Comparison of ENCODE assay signal across 17 mouse cellular contexts in the genomic region with DNA sequence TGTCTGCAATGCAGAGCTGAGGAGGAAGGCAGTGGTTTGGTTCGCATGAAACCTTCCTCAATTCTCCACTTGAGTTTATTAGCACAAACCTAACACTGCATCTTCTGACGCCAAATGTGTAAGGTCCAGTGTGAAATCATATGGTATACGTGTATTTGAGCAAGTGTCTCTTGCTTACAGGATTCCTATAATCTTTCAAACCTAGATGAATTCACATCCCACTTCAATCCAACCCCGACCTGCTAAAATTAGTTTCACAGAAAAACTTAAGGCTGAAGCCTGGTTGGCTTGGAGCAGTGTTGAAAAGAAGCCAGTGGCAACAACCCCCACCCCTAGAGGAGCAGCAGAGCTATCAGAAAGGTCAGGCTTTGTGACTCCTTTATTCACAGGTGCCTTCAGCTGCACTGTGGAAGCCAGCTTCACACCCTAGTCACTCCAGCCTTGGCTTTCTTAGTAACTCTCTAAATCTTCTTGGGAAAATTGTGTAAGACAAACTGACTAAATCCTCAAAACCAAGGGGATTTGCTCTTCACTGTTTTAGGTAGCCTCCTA. TPM values are rescaled to one million over a fixed set of nuclear protein-coding genes. Genes with fewer than 3 reads are reported as not detected.
A peak's percentile ranks its signal among the peaks of the same experiment; 100 is the strongest.
DNase-seq lines count a peak whose midpoint lies in the region; ATAC-seq lines count a peak whose summit lies in the region.
"Had no signal": no experiment of that assay in that cellular context is flagged by ENCODE, and none has a peak within 500 bp of the region (broad histone marks: within the 10 kb centered on the region; RNA-seq: fewer than 3 reads in every experiment).

No protein-coding gene starts in this region.

- no peak for ATAC-seq in forebrain, embryonic 13.5 days
- ATAC-seq in neural tube, embryonic 15.5 days (ENCODE audit: low FRiP score), result no peak
- ATAC-seq: CD4-positive, CD25-positive, alpha-beta regulatory T cell, adult 4 months; liver, postnatal 0 days; Patski had no signal

- no peaks in the 10 kb centered on the region for H3K9me3 ChIP-seq in forebrain, embryonic 13.5 days (replicated peaks)
- H3K9me3 ChIP-seq in midbrain, embryonic 10.5 days (replicated peaks), result no peaks in the 10 kb centered on the region
- no peaks in the 10 kb centered on the region for H3K9me3 ChIP-seq in neural tube, embryonic 15.5 days (replicated peaks)
- H3K9me3 ChIP-seq: limb, embryonic 10.5 days; megakaryocyte, embryonic 14.5 days had no signal

- H3K27me3 ChIP-seq in forebrain, embryonic 13.5 days, result no peaks in the 10 kb centered on the region
- peaks cover 62% of the 10 kb centered on the region for H3K27me3 ChIP-seq in midbrain, embryonic 10.5 days (ENCODE audit: low read depth, poor library complexity, severe bottlenecking)
- H3K27me3 ChIP-seq in neural tube, embryonic 15.5 days (replicated peaks), result no peaks in the 10 kb centered on the region
- H3K27me3 ChIP-seq: Patski had no signal

- H3K4me3 ChIP-seq in forebrain, embryonic 13.5 days, result peak overlapping the region; percentile 99
- H3K4me3 ChIP-seq in midbrain, embryonic 10.5 days, result peak overlapping the region; percentile 99
- peak overlapping the region; percentile 4; the same call in 1 of the 2 replicates for H3K4me3 ChIP-seq in neural tube, embryonic 15.5 days (replicated peaks)
- H3K4me3 ChIP-seq: heart, adult 2 months; limb, embryonic 10.5 days; megakaryocyte, embryonic 14.5 days had no signal

- WGBS in forebrain, embryonic 13.5 days, result 10% methylated on average over 4 of the region's 4 CpGs
- 2% methylated on average over 4 of the region's 4 CpGs for WGBS in midbrain, embryonic 10.5 days
- WGBS in neural tube, embryonic 15.5 days, result 29% methylated on average over 4 of the region's 4 CpGs

- peak overlapping the region; percentile 96 for H3K9ac ChIP-seq in forebrain, embryonic 13.5 days
- H3K9ac ChIP-seq in neural tube, embryonic 15.5 days (replicated peaks), result 0 out of 2 replicates have a peak overlapping the region, but pooled peaks have one; percentile 17
- H3K9ac ChIP-seq: liver, postnatal 0 days had no signal

- peak overlapping the region; percentile 98 for H3K4me2 ChIP-seq in forebrain, embryonic 13.5 days
- peak overlapping the region; percentile 93 for H3K4me2 ChIP-seq in neural tube, embryonic 15.5 days

- H3K27ac ChIP-seq in forebrain, embryonic 13.5 days, result peak overlapping the region; percentile 100
- peak overlapping the region; percentile 99 for H3K27ac ChIP-seq in midbrain, embryonic 10.5 days (replicated peaks)
- peak overlapping the region; percentile 54 for H3K27ac ChIP-seq in neural tube, embryonic 15.5 days (replicated peaks)
- H3K27ac ChIP-seq: heart, adult 2 months; limb, embryonic 10.5 days had no signal

- H3K4me1 ChIP-seq in forebrain, embryonic 13.5 days, result peaks cover 41% of the 10 kb centered on the region
- H3K4me1 ChIP-seq in midbrain, embryonic 10.5 days, result peaks cover 59% of the 10 kb centered on the region
- H3K4me1 ChIP-seq in neural tube, embryonic 15.5 days, result peaks cover 64% of the 10 kb centered on the region

- no peaks in the 10 kb centered on the region for H3K36me3 ChIP-seq in forebrain, embryonic 13.5 days (ENCODE audit: poor library complexity, severe bottlenecking)
- no peaks in the 10 kb centered on the region for H3K36me3 ChIP-seq in midbrain, embryonic 10.5 days
- H3K36me3 ChIP-seq in neural tube, embryonic 15.5 days, result no peaks in the 10 kb centered on the region
- H3K36me3 ChIP-seq: limb, embryonic 10.5 days had no signal

- DNase-seq in layer of hippocampus, postnatal 10 days (ENCODE audit: low spot score in 2 of 2), result peak; percentile 16 to 22
- DNase-seq in layer of hippocampus, adult 9-10 months (ENCODE audit: low spot score), result no peak
- peak; percentile 28 for DNase-seq in midbrain, embryonic 10.5 days (ENCODE audit: low spot score)
- no peak for DNase-seq in cerebellum, adult 18-20 months
- no peak for DNase-seq in right cerebral cortex, postnatal 36 days (ENCODE audit: low spot score in 2 of 2)
- DNase-seq in cerebellum, postnatal 25 days, result no peak
- DNase-seq: adrenal gland, postnatal 25 days; cerebellum, adult 2 months; heart, adult 2 months; liver, postnatal 0 days had no signal

RNA-seq across cellular contexts. Expression of a gene that starts 5.5 kb away (rescaled TPM):
- total RNA-seq in layer of hippocampus, postnatal 10 days (2021), result 10 to 100 TPM; 60.7 to 69.3 TPM
- 37.1 and 44.2 TPM in 2 replicates for polyA plus RNA-seq in forebrain, embryonic 13.5 days (2015; fragmentation: Nextera tagmentation; extraction: Ambion mirVana)
- polyA plus RNA-seq in midbrain, embryonic 10.5 days (2016; fragmentation: Nextera tagmentation; extraction: Ambion mirVana), result 18.2 and 22.2 TPM in 2 replicates
- polyA plus RNA-seq in neural tube, embryonic 15.5 days (2015; fragmentation: Nextera tagmentation; extraction: Ambion mirVana), result 6.9 and 9.5 TPM in 2 replicates
- total RNA-seq: heart, adult 2 months; hematopoietic stem cell, adult 5-6 weeks had no signal
- polyA plus RNA-seq: heart, adult 2 months; limb, embryonic 10.5 days; liver, postnatal 0 days had no signal

Comparison
In these comparisons a context has a peak if more than half of its experiments do, and no peak if none do; other contexts are left out.
1. DNase-seq: peak in layer of hippocampus, postnatal 10 days (2 of 2) and midbrain, embryonic 10.5 days (single experiment); none in layer of hippocampus, adult 9-10 months (single experiment), cerebellum, adult 18-20 months (0 of 2), right cerebral cortex, postnatal 36 days (0 of 2) and cerebellum, postnatal 25 days (0 of 2).
2. H3K4me3 ChIP-seq: peak in every context shown above with its lines; median percentile 99 in forebrain, embryonic 13.5 days; 99 in midbrain, embryonic 10.5 days; 4 in neural tube, embryonic 15.5 days.
3. Peak in every context shown above with its lines, with median percentiles within 50 percentile points of each other: H3K27ac ChIP-seq.